Mouse (Mus musculus): Measurements from ENCODE around the gene Als2.

- no peak for TF ChIP-seq CTCF (IDR thresholded peaks at IDR 0.05; ENCODE audit: extremely low read depth, insufficient read depth, low read length)
- no peak for TF ChIP-seq POLR2A (IDR thresholded peaks at IDR 0.05; ENCODE audit: extremely low read depth, insufficient read depth, low read length)
These were observed 74.6 kb downstream of the Als2 start for GRCm38 (mm10) chr1:59162309-59163024.

All from cortical plate, adult 2 months (tissue).